Mouse (Mus musculus) bone marrow macrophage, adult 2 months (primary cell): ENCODE measurements at regions not wholly inside any gene's neighbourhood (a gene's known extent, or its start where the extent isn't known, plus 50 kb on each side); places are given as distances from the start of the nearest gene placed in this dataset.

ENCODE experiments used
- H3K27ac ChIP-seq: 2 replicates; pipeline ENCODE4 v1.5.1; 2012; ENCODE audit warnings: low read depth, low read length; ENCODE audit not compliant: insufficient read depth
- H3K4me1 ChIP-seq: 2 replicates; pipeline ENCODE4 v1.6.1; 2012; ENCODE audit warnings: low read length; ENCODE audit not compliant: control insufficient read depth, insufficient read depth
- H3K4me3 ChIP-seq: 2 replicates; pipeline ENCODE4 v1.5.1; 2012; ENCODE audit warnings: mild to moderate bottlenecking, low read length, moderate library complexity; ENCODE audit not compliant: insufficient read depth
- CTCF ChIP-seq: IDR thresholded peaks from 2 replicates; pipeline ENCODE4 v1.5.1; 2012; ENCODE audit warnings: low read depth, mild to moderate bottlenecking, low read length, moderate library complexity
- POLR2A ChIP-seq: IDR thresholded peaks from 2 replicates; pipeline ENCODE4 v1.6.1; 2012; ENCODE audit warnings: mild to moderate bottlenecking, low read depth, low read length, borderline replicate concordance

- no peak overlapping the region for H3K4me3 ChIP-seq
- H3K27ac ChIP-seq = no peak overlapping the region
- H3K4me1 ChIP-seq = no peaks in the 10 kb centered on the region
- TF ChIP-seq CTCF = no peak
- no peak for TF ChIP-seq POLR2A
Observed at GRCm38 (mm10) chr13:71262575-71263295, 421.1 kb upstream of the Adamts16 start.

GRCm38 (mm10) chr13:71254016-71254415 lies 412.4 kb upstream of the Adamts16 start:
- Histone ChIP-seq H3K4me1 (no peaks in the 10 kb centered on the region), H3K27ac (no peak overlapping the region), H3K4me3 (no peak overlapping the region)
- no peak for TF ChIP-seq POLR2A

GRCm38 (mm10) chr13:71248261-71249031 lies 406.8 kb upstream of the Adamts16 start:
- TF ChIP-seq POLR2A (no peak), CTCF (no peak)
- Histone ChIP-seq H3K4me3 (no peak overlapping the region), H3K27ac (no peak overlapping the region)

DNA sequence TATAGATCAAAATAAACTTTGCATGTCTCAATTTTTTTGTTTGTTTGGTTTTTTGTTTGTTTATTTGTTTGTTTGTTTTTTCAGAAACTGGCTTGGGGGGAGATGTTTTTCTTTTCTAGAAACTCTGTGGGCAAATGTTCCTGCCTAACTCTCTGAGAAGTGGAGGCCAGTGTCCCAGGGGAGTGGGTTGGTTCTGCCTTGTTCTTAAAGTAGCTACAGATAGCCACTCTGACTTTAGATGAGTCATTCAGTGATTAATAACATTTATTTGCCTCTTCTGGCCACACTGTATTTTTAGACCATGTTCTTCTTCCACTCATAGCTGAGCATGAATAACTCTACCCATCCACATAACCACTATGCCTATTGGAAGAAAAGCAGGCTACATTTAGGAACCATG lies 405.6 kb upstream of the Adamts16 start:
- TF ChIP-seq CTCF = no peak
- no peak for TF ChIP-seq POLR2A
- Histone ChIP-seq H3K4me1 (no peaks in the 10 kb centered on the region), H3K27ac (no peak overlapping the region), H3K4me3 (no peak overlapping the region)

More at GRCm38 (mm10) chr13:71248261-71249031, 406.8 kb upstream of the Adamts16 start:
- H3K4me1 ChIP-seq = no peaks in the 10 kb centered on the region

DNA sequence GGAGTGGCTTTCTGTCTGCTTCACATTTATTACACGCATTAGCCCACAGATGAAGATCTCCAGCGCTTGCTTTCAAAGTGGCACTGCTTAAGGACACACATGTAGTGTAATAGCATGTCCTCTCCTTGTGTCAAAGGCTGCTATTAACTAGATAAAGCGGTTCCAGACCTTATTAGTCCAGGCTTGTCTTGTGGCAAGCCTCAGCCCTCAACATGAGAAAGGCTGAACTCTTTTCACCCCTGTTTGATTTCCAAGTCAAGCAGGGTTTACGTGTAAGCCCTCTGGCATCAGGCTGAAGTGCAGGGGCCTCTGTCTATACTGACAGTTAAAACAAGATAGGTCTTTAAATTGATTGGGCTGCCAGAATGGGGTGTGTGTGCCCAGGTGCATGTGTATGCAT lies 403.7 kb upstream of the Adamts16 start:
- H3K27ac ChIP-seq = no peak overlapping the region
- TF ChIP-seq POLR2A (no peak), CTCF (no peak)
- no peaks in the 10 kb centered on the region for H3K4me1 ChIP-seq
- H3K4me3 ChIP-seq = no peak overlapping the region

GRCm38 (mm10) chr13:71239782-71240181 lies 398.2 kb upstream of the Adamts16 start:
- Histone ChIP-seq H3K4me3 (no peak overlapping the region), H3K27ac (no peak overlapping the region), H3K4me1 (no peaks in the 10 kb centered on the region)
- TF ChIP-seq POLR2A = no peak

GRCm38 (mm10) chr13:71235338-71235737 lies 393.7 kb upstream of the Adamts16 start:
- no peak overlapping the region for H3K27ac ChIP-seq
- H3K4me3 ChIP-seq = no peak overlapping the region
- H3K4me1 ChIP-seq = no peaks in the 10 kb centered on the region
- TF ChIP-seq CTCF (no peak), POLR2A (no peak)

DNA sequence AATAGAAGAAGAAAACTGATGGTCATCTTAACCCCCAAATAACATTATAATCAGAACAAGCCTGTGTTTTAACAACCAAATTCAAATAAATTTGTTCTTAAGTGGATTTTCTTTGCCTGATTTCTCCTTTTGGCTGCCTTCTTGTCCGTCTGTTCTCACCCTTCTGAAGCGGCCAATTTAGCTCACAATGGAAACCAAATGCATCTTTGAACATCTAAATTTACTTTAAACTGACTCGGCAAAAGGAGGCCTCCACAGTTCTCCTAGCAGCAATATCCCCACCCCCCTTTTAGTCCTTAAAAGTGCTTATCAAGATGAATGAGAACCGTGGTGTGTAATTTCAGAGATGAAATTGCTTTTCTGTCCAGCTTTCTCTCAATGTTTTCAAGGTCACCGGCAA lies 389.6 kb upstream of the Adamts16 start:
- no peaks in the 10 kb centered on the region for H3K4me1 ChIP-seq

DNA sequence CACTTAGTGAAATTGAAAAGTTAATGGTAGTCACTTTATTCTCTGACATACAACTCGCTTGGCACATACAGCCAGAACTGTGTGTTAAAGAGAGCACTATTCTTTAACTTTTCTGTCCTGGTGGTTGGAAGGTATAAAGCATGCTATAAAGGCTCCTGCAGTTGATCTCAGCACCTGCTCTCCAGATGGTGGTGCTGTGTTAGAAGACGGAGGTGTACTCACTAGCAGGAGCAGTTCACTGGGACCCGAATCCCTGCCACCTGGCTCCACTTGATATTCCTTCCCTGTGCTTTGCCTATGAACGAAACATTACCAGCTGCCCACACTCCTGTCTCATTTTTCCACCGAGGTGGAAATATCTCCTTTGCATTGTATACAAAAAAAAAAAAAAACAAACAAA lies 373.2 kb upstream of the Adamts16 start:
- Histone ChIP-seq H3K27ac (no peak overlapping the region), H3K4me1 (no peaks in the 10 kb centered on the region), H3K4me3 (no peak overlapping the region)
- TF ChIP-seq CTCF (no peak), POLR2A (no peak)

More for the DNA sequence above, 389.6 kb upstream of the Adamts16 start:
- H3K4me3 ChIP-seq = no peak overlapping the region
- no peak for TF ChIP-seq CTCF
- TF ChIP-seq POLR2A = no peak
- no peak overlapping the region for H3K27ac ChIP-seq

DNA sequence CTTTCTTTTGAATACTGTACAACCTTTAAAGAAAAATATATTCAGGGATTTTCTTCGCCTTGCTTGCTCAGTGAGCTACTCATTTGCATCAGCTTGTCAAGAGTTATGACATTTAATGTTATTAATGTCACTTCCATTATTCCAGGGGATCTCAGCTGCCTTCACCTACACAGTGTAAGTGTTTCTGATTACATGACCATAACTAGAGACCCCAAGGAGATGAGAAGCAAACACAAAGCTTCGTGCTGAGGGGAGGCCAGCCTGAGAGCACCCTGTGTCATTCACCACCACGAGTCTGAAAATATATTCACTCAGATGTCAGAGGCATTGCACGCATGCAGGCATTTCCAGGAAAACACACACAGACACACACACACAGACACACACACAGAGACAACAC lies 369.8 kb upstream of the Adamts16 start:
- Histone ChIP-seq H3K4me3 (no peak overlapping the region), H3K27ac (no peak overlapping the region), H3K4me1 (no peaks in the 10 kb centered on the region)
- no peak for TF ChIP-seq CTCF
- TF ChIP-seq POLR2A = no peak
